Mouse (Mus musculus): Measurements from ENCODE around the gene Oprd1. TPM values are rescaled to one million over a fixed set of nuclear protein-coding genes. Genes with fewer than 3 reads are reported as not detected.

Oprd1 gene
- polyA plus RNA-seq, 1 experiment from 2014 or later = 0.08 TPM

DNA sequence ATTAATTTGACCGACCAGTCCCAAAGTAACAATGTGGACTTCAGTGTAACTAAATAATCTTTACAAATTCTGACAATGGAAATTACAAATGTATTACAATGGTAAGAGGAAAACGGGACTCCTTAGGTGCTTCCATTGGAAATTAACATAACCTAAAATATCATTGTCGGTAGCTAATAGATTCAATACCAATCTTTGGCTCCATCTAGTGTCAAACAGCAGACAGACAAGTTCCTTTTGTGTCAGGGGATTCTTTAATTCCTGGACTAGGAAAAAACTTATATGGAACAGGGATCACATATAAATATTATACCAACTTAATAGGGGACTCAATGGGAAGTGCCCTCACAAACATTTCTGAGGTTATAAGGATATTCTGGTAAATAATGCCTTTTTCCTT is 43.1 kb downstream of the Oprd1 start:
- no peaks in the 10 kb centered on the region for H3K36me3 ChIP-seq
- no peaks in the 10 kb centered on the region for H3K9me3 ChIP-seq (replicated peaks)
- H3K4me1 ChIP-seq = 0 out of 2 replicates have a peak, but pooled peaks cover 3% of the 10 kb centered on the region
- WGBS = 42% methylated on average over 3 of the region's 3 CpGs
- no peak overlapping the region for H3K4me2 ChIP-seq (replicated peaks)
- H3K27ac ChIP-seq = no peak overlapping the region
- no peaks in the 10 kb centered on the region for H3K27me3 ChIP-seq
- no peak overlapping the region for H3K9ac ChIP-seq
- ATAC-seq (ENCODE audit: low FRiP score) = no peak
- no peak overlapping the region for H3K4me3 ChIP-seq

- no peak overlapping the region for H3K27ac ChIP-seq
- no peaks in the 10 kb centered on the region for H3K9me3 ChIP-seq (replicated peaks)
- no peaks in the 10 kb centered on the region; the same call in 1 of the 2 replicates for H3K27me3 ChIP-seq
- H3K4me2 ChIP-seq (replicated peaks) = no peak overlapping the region
- no peak overlapping the region for H3K4me3 ChIP-seq
- no peaks in the 10 kb centered on the region for H3K36me3 ChIP-seq
- ATAC-seq (ENCODE audit: low FRiP score) = no peak
- H3K9ac ChIP-seq = no peak overlapping the region
- WGBS = 80% methylated on average over 5 of the region's 5 CpGs
- 0 out of 2 replicates have a peak, but pooled peaks cover 3% of the 10 kb centered on the region for H3K4me1 ChIP-seq
Observed at GRCm38 (mm10) chr4:132099548-132099947, 44.7 kb downstream of the Oprd1 start.

DNA sequence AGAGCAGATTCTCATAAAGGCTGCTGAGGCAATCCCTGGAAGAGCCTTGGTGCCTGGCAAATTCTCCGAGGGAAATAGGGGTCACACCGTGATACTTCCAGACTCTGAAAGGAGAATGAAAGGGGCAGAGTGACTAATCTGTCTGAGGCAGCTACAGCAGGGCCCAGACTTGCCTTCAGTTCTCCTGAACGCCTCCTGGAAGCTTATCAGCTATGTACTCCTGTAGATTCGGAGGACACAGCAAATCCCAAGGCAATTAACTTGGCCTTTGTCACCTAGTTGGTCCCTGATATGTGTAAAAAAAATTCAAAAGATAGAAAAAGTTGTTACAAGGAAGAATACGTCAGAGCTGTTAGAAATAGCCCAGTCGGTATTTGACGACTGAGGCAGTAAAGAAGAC is 49.2 kb downstream of the Oprd1 start:
- Histone ChIP-seq H3K4me1 (no peaks in the 10 kb centered on the region), H3K27me3 (no peaks in the 10 kb centered on the region; the same call in 1 of the 2 replicates), H3K9me3 (replicated peaks) (no peaks in the 10 kb centered on the region), H3K4me3 (no peak overlapping the region), H3K27ac (no peak overlapping the region), H3K36me3 (no peaks in the 10 kb centered on the region), H3K9ac (no peak overlapping the region), H3K4me2 (replicated peaks) (no peak overlapping the region)
- WGBS = 81% methylated on average over 7 of the region's 7 CpGs
- ATAC-seq (ENCODE audit: low FRiP score) = no peak

GRCm38 (mm10) chr4:132093928-132094327 is 50.4 kb downstream of the Oprd1 start:
- Histone ChIP-seq H3K4me2 (replicated peaks) (no peak overlapping the region), H3K4me3 (no peak overlapping the region), H3K9ac (no peak overlapping the region), H3K4me1 (no peaks in the 10 kb centered on the region), H3K9me3 (replicated peaks) (no peaks in the 10 kb centered on the region), H3K27me3 (no peaks in the 10 kb centered on the region; the same call in 1 of the 2 replicates), H3K36me3 (no peaks in the 10 kb centered on the region), H3K27ac (no peak overlapping the region)
- WGBS = 90% methylated on average over 5 of the region's 5 CpGs
- no peak for ATAC-seq (ENCODE audit: low FRiP score)

DNA sequence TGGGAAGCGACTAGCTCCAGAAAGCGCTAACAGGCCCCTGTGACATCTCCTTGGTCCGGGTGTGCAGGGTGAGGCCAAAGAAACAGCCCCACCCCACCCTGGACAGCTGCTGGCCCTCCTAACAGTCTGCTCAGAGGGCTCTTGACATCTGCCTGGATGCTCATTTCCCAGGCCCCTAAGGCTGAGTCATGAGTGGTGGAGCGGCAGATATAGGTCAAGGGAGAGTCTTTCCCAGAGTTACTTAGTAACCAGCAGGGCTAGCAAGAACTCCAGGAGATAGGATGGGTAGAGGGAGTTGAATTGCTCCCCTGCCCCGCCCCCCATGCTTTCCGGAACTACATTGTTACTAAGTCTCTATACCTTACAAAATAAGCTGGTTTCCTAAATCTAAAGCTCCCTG is 51.1 kb downstream of the Oprd1 start:
- no peak for ATAC-seq (ENCODE audit: low FRiP score)
- Histone ChIP-seq H3K27me3 (no peaks in the 10 kb centered on the region; the same call in 1 of the 2 replicates), H3K27ac (no peak overlapping the region)

DNA sequence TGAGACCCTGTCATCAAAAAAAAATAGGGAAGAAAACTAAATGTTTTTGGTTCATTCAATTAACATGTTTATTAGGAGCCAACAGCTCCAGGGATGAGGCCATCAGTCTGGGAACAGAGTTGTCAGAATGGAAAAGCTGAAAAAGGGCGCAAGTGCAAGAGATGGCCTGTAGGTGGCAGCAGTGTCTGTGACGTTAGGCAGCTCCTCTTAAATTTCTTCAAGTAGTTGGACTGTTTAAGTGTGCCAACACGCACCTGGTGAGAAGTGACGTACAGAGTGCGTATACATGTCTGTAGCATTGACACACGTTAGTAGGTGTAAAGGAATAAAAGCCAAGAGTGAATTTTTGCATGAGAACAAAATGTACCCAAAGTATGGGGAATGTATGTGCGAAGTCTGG is 55.4 kb downstream of the Oprd1 start:
- H3K4me3 ChIP-seq = no peak overlapping the region
- no peaks in the 10 kb centered on the region for H3K36me3 ChIP-seq
- H3K9me3 ChIP-seq (replicated peaks) = no peaks in the 10 kb centered on the region
- no peak overlapping the region for H3K4me2 ChIP-seq (replicated peaks)
- WGBS = 18% methylated on average over 7 of the region's 7 CpGs
- no peak overlapping the region for H3K9ac ChIP-seq
- no peak overlapping the region for H3K27ac ChIP-seq
- ATAC-seq (ENCODE audit: low FRiP score) = no peak
- H3K27me3 ChIP-seq = no peaks in the 10 kb centered on the region
- H3K4me1 ChIP-seq = peaks cover 4% of the 10 kb centered on the region; the same call in 1 of the 2 replicates

More for the DNA sequence above, 51.1 kb downstream of the Oprd1 start:
- WGBS = 83% methylated on average over 6 of the region's 6 CpGs
- Histone ChIP-seq H3K9me3 (replicated peaks) (no peaks in the 10 kb centered on the region), H3K36me3 (no peaks in the 10 kb centered on the region), H3K9ac (no peak overlapping the region), H3K4me2 (replicated peaks) (no peak overlapping the region), H3K4me3 (no peak overlapping the region), H3K4me1 (no peaks in the 10 kb centered on the region)

GRCm38 (mm10) chr4:132085114-132085513 is 59.2 kb downstream of the Oprd1 start:
- WGBS = 78% methylated on average over 7 of the region's 7 CpGs
- Histone ChIP-seq H3K9me3 (replicated peaks) (no peaks in the 10 kb centered on the region), H3K4me2 (replicated peaks) (no peak overlapping the region), H3K4me3 (no peak overlapping the region), H3K9ac (no peak overlapping the region), H3K27me3 (no peaks in the 10 kb centered on the region), H3K27ac (no peak overlapping the region), H3K4me1 (peaks cover 6% of the 10 kb centered on the region; the same call in 1 of the 2 replicates), H3K36me3 (no peaks in the 10 kb centered on the region)
- ATAC-seq (ENCODE audit: low FRiP score) = no peak

DNA sequence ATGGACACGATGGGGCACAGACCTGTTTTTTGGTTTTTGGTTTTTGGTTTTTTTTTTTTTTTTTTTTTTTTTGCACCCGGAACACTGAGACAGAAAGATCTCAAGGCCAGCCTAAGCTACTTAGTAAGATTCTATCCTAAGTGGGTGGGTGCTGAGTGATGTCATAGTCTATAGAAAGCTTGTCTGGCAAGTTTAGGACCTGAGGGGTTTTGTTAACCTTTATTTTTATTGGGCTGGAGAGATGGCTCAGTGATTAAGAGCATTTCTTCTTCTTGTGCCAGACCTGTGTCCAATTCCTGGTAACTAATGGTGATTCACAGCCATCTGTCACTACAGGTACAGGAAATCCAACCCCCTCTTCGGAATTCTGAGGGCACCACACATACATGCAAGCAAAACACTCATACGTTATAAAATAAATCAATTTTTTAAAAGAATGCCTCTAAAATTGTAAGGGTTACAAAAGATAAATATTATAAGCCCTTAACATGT is 63.7 kb downstream of the Oprd1 start:
- no peak overlapping the region for H3K4me2 ChIP-seq (replicated peaks)
- no peaks in the 10 kb centered on the region for H3K9me3 ChIP-seq (replicated peaks)
- 74% methylated on average over 4 of the region's 4 CpGs for WGBS
- no peak for ATAC-seq (ENCODE audit: low FRiP score)
- H3K9ac ChIP-seq = no peak overlapping the region
- H3K4me1 ChIP-seq = peaks cover 13% of the 10 kb centered on the region
- no peak overlapping the region for H3K27ac ChIP-seq
- no peak overlapping the region for H3K4me3 ChIP-seq
- no peaks in the 10 kb centered on the region for H3K36me3 ChIP-seq
- no peaks in the 10 kb centered on the region for H3K27me3 ChIP-seq

GRCm38 (mm10) chr4:132079555-132080275 is 64.6 kb downstream of the Oprd1 start:
- Histone ChIP-seq H3K27me3 (no peaks in the 10 kb centered on the region), H3K4me2 (replicated peaks) (no peak overlapping the region; the same call in 1 of the 2 replicates), H3K4me3 (no peak overlapping the region), H3K4me1 (peaks cover 13% of the 10 kb centered on the region), H3K9me3 (replicated peaks) (no peaks in the 10 kb centered on the region), H3K36me3 (no peaks in the 10 kb centered on the region), H3K9ac (no peak overlapping the region), H3K27ac (no peak overlapping the region)
- no peak for ATAC-seq (ENCODE audit: low FRiP score)
- WGBS = 16% methylated on average over 19 of the region's 19 CpGs

GRCm38 (mm10) chr4:132078296-132078714 is 66.0 kb downstream of the Oprd1 start:
- H3K27me3 ChIP-seq = peaks cover 7% of the 10 kb centered on the region

GRCm38 (mm10) chr4:132077445-132077844 is 66.8 kb downstream of the Oprd1 start:
- Histone ChIP-seq H3K4me1 (peaks cover 24% of the 10 kb centered on the region), H3K27ac (no peak overlapping the region), H3K4me3 (no peak overlapping the region), H3K36me3 (no peaks in the 10 kb centered on the region), H3K9me3 (replicated peaks) (no peaks in the 10 kb centered on the region), H3K4me2 (replicated peaks) (no peak overlapping the region), H3K27me3 (peaks cover 11% of the 10 kb centered on the region), H3K9ac (no peak overlapping the region)
- WGBS = 65% methylated on average over 7 of the region's 7 CpGs
- no peak for ATAC-seq (ENCODE audit: low FRiP score)

More at GRCm38 (mm10) chr4:132078296-132078714, 66.0 kb downstream of the Oprd1 start:
- peaks cover 20% of the 10 kb centered on the region for H3K4me1 ChIP-seq
- H3K4me2 ChIP-seq (replicated peaks) = no peak overlapping the region
- 0 out of 2 replicates have a peak overlapping the region, but pooled peaks have one; percentile 12 for H3K27ac ChIP-seq
- no peak overlapping the region for H3K4me3 ChIP-seq
- no peak for ATAC-seq (ENCODE audit: low FRiP score)
- H3K9me3 ChIP-seq (replicated peaks) = no peaks in the 10 kb centered on the region
- 63% methylated on average over 7 of the region's 7 CpGs for WGBS
- H3K36me3 ChIP-seq = no peaks in the 10 kb centered on the region
- no peak overlapping the region for H3K9ac ChIP-seq

DNA sequence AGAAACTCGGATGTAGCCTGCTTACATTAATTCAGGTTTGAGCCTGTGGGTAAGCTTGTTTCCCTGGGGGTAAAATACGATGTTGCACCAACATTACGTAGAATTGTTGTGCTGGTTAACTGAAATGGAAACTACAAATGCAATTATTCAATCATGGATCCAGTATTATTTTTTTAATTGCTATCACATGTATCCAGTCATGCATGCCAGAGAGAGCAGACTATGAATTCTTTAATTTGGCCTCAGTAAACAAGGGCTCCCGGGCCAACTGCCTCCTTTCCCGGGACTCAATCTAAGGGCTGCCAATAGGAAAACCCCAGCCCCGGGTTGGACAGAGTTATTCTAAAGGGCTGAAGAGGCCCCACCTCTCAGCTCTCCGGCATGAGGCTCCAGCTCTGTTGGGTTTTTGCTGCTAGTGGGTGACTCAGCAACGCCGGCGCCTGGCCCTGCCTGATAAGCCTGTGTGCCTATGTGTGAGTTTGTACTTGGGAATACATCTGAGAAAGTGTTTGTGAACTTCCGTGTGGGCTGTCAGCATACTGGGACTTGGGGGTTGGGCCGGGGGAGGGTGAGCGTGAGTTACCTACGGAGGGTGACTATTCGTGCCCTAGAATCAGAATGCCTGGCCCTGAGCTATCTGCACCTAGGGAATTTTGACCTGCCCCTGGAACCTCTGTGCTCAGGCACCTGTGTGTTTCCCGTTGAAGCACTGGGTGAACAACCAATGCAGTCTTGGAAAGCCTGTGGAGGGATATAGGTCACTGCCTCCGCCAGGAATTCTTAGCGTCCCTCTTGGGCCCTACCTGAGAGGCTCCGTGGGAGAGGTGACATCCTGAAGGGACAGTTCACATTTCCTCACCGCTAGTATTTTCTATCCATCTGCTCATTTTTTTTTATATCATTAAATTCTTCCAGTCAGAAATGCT is 67.5 kb downstream of the Oprd1 start:
- Histone ChIP-seq H3K27me3 (peaks cover 11% of the 10 kb centered on the region), H3K27ac (0 out of 2 replicates have a peak overlapping the region, but pooled peaks have one; percentile 35), H3K4me1 (peaks cover 24% of the 10 kb centered on the region), H3K9me3 (replicated peaks) (no peaks in the 10 kb centered on the region), H3K9ac (no peak overlapping the region), H3K4me3 (no peak overlapping the region), H3K36me3 (no peaks in the 10 kb centered on the region), H3K4me2 (replicated peaks) (no peak overlapping the region)
- 33% methylated on average over 20 of the region's 20 CpGs for WGBS
- no peak for ATAC-seq (ENCODE audit: low FRiP score)

Data from hindbrain, embryonic 12.5 days (tissue).